In the genomic region with DNA sequence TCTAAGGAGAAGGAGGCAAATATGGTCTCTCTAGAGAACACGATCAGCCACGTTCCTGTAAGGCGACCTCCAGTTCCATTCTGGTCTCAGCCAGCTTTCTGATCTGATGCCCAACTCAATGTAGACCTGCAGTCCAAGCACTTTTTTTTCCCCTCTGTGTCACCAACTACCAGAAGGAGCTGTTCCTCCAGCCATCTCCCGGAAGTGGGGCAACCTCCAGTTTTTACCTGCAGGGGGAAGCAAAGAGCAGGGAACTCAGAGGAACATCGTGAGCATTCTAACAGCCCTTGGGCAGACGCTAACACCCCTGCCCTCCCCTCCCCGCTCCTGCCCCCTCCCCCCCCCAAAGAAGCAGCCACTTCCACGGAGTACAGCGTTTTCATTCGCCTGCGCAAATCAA, we compare ENCODE assay signal across 9 mouse cellular contexts. TPM values are rescaled to one million over a fixed set of nuclear protein-coding genes. Genes with fewer than 3 reads are reported as not detected.
DNase-seq lines count a peak whose midpoint lies in the region; ATAC-seq lines count a peak whose summit lies in the region.
"Had no signal": no experiment of that assay in that cellular context is flagged by ENCODE, and none has a peak within 500 bp of the region (broad histone marks: within the 10 kb centered on the region; RNA-seq: fewer than 3 reads in every experiment).

No protein-coding gene starts in this region.

- no peak overlapping the region for H3K27ac ChIP-seq in intestine, embryonic 15.5 days
- H3K27ac ChIP-seq in liver, embryonic 11.5 days (ENCODE audit: low read depth, low read length), result no peak overlapping the region

- WGBS in intestine, embryonic 15.5 days, result 28% methylated on average over 11 of the region's 11 CpGs
- WGBS in liver, embryonic 11.5 days, result 23% methylated on average over 11 of the region's 11 CpGs

- no peaks in the 10 kb centered on the region for H3K27me3 ChIP-seq in intestine, embryonic 15.5 days (replicated peaks)
- no peaks in the 10 kb centered on the region for H3K27me3 ChIP-seq in liver, embryonic 11.5 days (replicated peaks; ENCODE audit: control insufficient read depth, insufficient read depth, low read length)

- H3K36me3 ChIP-seq in intestine, embryonic 15.5 days, result no peaks in the 10 kb centered on the region
- H3K36me3 ChIP-seq in liver, embryonic 11.5 days (ENCODE audit: control insufficient read depth, insufficient read depth, low read length), result no peaks in the 10 kb centered on the region

- no peak overlapping the region for H3K4me2 ChIP-seq in intestine, embryonic 15.5 days (replicated peaks)
- H3K4me2 ChIP-seq in liver, embryonic 11.5 days, result peak overlapping the region; percentile 37

- no peak overlapping the region for H3K9ac ChIP-seq in intestine, embryonic 15.5 days
- no peak overlapping the region for H3K9ac ChIP-seq in liver, embryonic 11.5 days (ENCODE audit: low read depth, low read length)

- H3K9me3 ChIP-seq in intestine, embryonic 15.5 days, result no peaks in the 10 kb centered on the region
- no peaks in the 10 kb centered on the region for H3K9me3 ChIP-seq in liver, embryonic 11.5 days (ENCODE audit: control insufficient read depth, low read length)

- DNase-seq in layer of hippocampus, adult 11-12 months (ENCODE audit: low spot score), result peak; percentile 70
- DNase-seq in layer of hippocampus, adult 9-10 months (ENCODE audit: low spot score), result no peak
- DNase-seq in adipocyte (ENCODE audit: low spot score), result peak; percentile 85
- DNase-seq in fibroblast of lung, adult 2 months (ENCODE audit: low read depth), result peak; percentile 55
- peak; percentile 49 for DNase-seq in liver, embryonic 11.5 days (ENCODE audit: low spot score)
- DNase-seq in ovary, postnatal 36 days (ENCODE audit: low spot score), result peak; percentile 69
- peak; percentile 62 to 78 for DNase-seq in urinary bladder, adult 18-20 months (ENCODE audit: low spot score in 2 of 2)

- ATAC-seq in intestine, embryonic 15.5 days, result peak; percentile 23
- ATAC-seq in liver, embryonic 11.5 days (replicated peaks; ENCODE audit: low FRiP score), result 0 out of 2 replicates have a peak, but pooled peaks have one; percentile 63

- H3K4me1 ChIP-seq in intestine, embryonic 15.5 days (replicated peaks), result no peaks in the 10 kb centered on the region
- H3K4me1 ChIP-seq in liver, embryonic 11.5 days (replicated peaks; ENCODE audit: control insufficient read depth, insufficient read depth, low read length), result no peaks in the 10 kb centered on the region; the same call in 1 of the 2 replicates

- H3K4me3 ChIP-seq in intestine, embryonic 15.5 days (replicated peaks), result no peak overlapping the region
- H3K4me3 ChIP-seq in liver, embryonic 11.5 days (ENCODE audit: low read depth, low read length), result 0 out of 2 replicates have a peak overlapping the region, but pooled peaks have one; percentile 5
- H3K4me3 ChIP-seq: myocyte had no signal

RNA-seq across cellular contexts. Expression of gene Tsnaxip1, which starts 7.8 kb away (rescaled TPM):
- polyA plus RNA-seq in intestine, embryonic 15.5 days (2015; fragmentation: Nextera tagmentation; extraction: Ambion mirVana), result not detected in 2 replicates
- polyA plus RNA-seq in liver, embryonic 11.5 days (2014; fragmentation: Nextera tagmentation; extraction: Ambion mirVana), result 0.12 TPM in 1 of 2 replicates, not detected in the other

RNA-seq across cellular contexts. Expression of gene Ranbp10, which starts 8.2 kb away (rescaled TPM):
- polyA plus RNA-seq in intestine, embryonic 15.5 days (2015; fragmentation: Nextera tagmentation; extraction: Ambion mirVana), result 8.5 and 8.9 TPM in 2 replicates
- 20.2 and 22.0 TPM in 2 replicates for polyA plus RNA-seq in liver, embryonic 11.5 days (2014; fragmentation: Nextera tagmentation; extraction: Ambion mirVana)

RNA-seq across cellular contexts. Expression of gene Cenpt, which starts 17.8 kb away (rescaled TPM):
- polyA plus RNA-seq in intestine, embryonic 15.5 days (2015; fragmentation: Nextera tagmentation; extraction: Ambion mirVana), result 33.6 and 34.9 TPM in 2 replicates
- polyA plus RNA-seq in liver, embryonic 11.5 days (2014; fragmentation: Nextera tagmentation; extraction: Ambion mirVana), result 37.0 and 37.5 TPM in 2 replicates

RNA-seq across cellular contexts. Expression of gene Thap11, which starts 19.6 kb away (rescaled TPM):
- 54.9 and 60.0 TPM in 2 replicates for polyA plus RNA-seq in intestine, embryonic 15.5 days (2015; fragmentation: Nextera tagmentation; extraction: Ambion mirVana)
- polyA plus RNA-seq in liver, embryonic 11.5 days (2014; fragmentation: Nextera tagmentation; extraction: Ambion mirVana), result 62.0 and 66.5 TPM in 2 replicates

RNA-seq across cellular contexts. Expression of gene Nutf2, which starts 25.1 kb away (rescaled TPM):
- 192 and 253 TPM in 2 replicates for polyA plus RNA-seq in intestine, embryonic 15.5 days (2015; fragmentation: Nextera tagmentation; extraction: Ambion mirVana)
- polyA plus RNA-seq in liver, embryonic 11.5 days (2014; fragmentation: Nextera tagmentation; extraction: Ambion mirVana), result 304 and 312 TPM in 2 replicates
